Mouse (Mus musculus) embryonic facial prominence, embryonic 14.5 days (tissue): Measurements from ENCODE around the gene Ccnb2. TPM values are rescaled to one million over a fixed set of nuclear protein-coding genes. Genes with fewer than 3 reads are reported as not detected.
"Not testable (repeated sequence)": the region's sequence is repeated elsewhere in the genome, so short reads cannot be mapped to it uniquely, and the experiment has no call there.

Experiments
- ATAC-seq: fragments of 200-750 bp; cut with Nextera tagmentation; 2 replicates; pipeline ENCODE4 v1.8.0; 2017; ENCODE audit warnings: low read depth, moderate number of reproducible peaks, moderate TSS enrichment
- DNase-seq: peaks from one replicate; pipeline ENCODE4 v3.0.0-alpha.2; 2015; ENCODE audit warnings: low spot score
- H3K27ac ChIP-seq: fragments of 300-500 bp; sonication (generic); replicated peaks from 2 replicates; pipeline ENCODE4 v1.5.1; 2014; ENCODE audit warnings: low read depth, mild to moderate bottlenecking, low read length, moderate library complexity
- H3K27me3 ChIP-seq: fragments of 300-500 bp; sonication (generic); replicated peaks from 2 replicates; pipeline ENCODE4 v1.6.1; 2014; ENCODE audit warnings: low read length; ENCODE audit not compliant: control insufficient read depth, insufficient read depth
- H3K36me3 ChIP-seq: fragments of 300-500 bp; sonication (generic); 2 replicates; pipeline ENCODE4 v1.6.1; 2014; ENCODE audit warnings: low read length, mixed read lengths; ENCODE audit not compliant: control insufficient read depth, insufficient read depth
- H3K4me1 ChIP-seq: fragments of 300-500 bp; sonication (generic); 2 replicates; pipeline ENCODE4 v1.6.1; 2014; ENCODE audit warnings: antibody characterized with exemption, low read length; ENCODE audit not compliant: control insufficient read depth, insufficient read depth
- H3K4me2 ChIP-seq: fragments of 300-500 bp; sonication (generic); 2 replicates; pipeline ENCODE4 v1.6.1; 2014; ENCODE audit warnings: low read depth, mild to moderate bottlenecking, low read length, moderate library complexity, mixed read lengths
- H3K4me3 ChIP-seq: fragments of 300-500 bp; sonication (generic); 2 replicates; pipeline ENCODE4 v1.5.1; 2014; ENCODE audit warnings: low read depth, mild to moderate bottlenecking, low read length
- H3K9ac ChIP-seq: fragments of 300-500 bp; sonication (generic); 2 replicates; pipeline ENCODE4 v1.6.1; 2014; ENCODE audit warnings: low read depth, mild to moderate bottlenecking, low read length, moderate library complexity, mixed read lengths
- H3K9me3 ChIP-seq: fragments of 300-500 bp; sonication (generic); 2 replicates; pipeline ENCODE4 v1.6.1; 2016; ENCODE audit warnings: low read length; ENCODE audit not compliant: control insufficient read depth
- WGBS: fragments of 180-500 bp; shearing (Covaris S2); extraction: QIAGEN DNeasy Blood & Tissue Kit; methylation state at CpG from one replicate; pipeline ENCODE4 v1.1.7; 2014; 5-methylcytosine and 5-hydroxymethylcytosine counted together
- polyA plus RNA-seq: library from polyadenylated mRNA; unstranded; fragments of >200 nt; fragmentation: Nextera tagmentation; extraction: Ambion mirVana; gene quantifications from 2 replicates; pipeline ENCODE4 v1.2.1, GENCODE M21; 2014

The Ccnb2 gene
- polyA plus RNA-seq: 123 and 153 TPM in 2 replicates

DNA sequence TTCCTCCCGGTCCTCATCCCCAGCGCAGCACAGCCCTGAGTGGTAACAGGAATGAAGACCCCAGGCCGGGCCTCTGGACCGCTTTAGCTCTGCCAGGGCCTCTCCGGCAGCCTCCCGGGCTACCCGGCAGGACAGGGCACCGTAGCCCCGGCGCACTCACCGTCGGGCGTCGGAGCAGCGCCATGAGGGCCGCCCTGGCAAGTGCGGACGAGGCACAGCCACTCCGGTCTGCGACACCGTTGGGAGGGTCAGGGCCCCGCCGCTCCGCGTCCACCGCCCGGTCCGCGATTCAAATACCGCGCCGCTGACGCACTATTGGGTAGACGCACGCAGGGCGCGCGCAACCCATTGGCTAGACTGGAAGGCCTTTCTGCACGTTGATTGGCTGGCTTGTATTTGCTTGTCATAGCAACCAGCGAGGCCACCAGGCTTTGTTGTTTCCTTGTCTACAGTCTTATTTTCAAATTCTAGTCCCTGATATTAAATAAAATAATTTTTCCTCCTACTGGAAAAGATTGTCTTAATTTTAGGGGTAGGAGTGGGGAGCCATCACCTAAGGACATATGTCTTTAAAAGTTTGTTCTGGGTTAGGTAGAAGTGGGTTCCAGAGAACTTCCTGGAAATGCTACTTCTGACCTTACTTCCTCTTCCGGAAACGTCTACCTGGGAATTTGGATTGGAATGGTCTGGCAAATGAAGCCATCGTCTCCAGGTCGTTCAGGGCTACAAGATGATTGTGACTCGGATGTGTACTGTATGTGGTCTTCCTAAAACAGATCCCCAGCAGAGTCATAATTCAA is at the start of gene Ccnb2:
TSS of gene Ccnb2 (minus strand) at position 291 of the 800 bp plus-strand sequence.
- 4% methylated on average over 33 of the region's 45 CpGs for WGBS
- Histone ChIP-seq H3K9me3 (no peaks in the 10 kb centered on the region), H3K4me1 (peaks cover 5% of the 10 kb centered on the region; the same call in 1 of the 2 replicates), H3K27me3 (no peaks in the 10 kb centered on the region), H3K27ac (peak within 1 kb of the TSS; percentile 66; the same call in 1 of the 2 replicates), H3K4me3 (peak within 1 kb of the TSS; percentile 62), H3K9ac (peak within 1 kb of the TSS; percentile 74), H3K4me2 (peak within 1 kb of the TSS; percentile 87), H3K36me3 (peaks cover 46% of the 10 kb centered on the region)
- peak; percentile 98 for DNase-seq
- peak; percentile 97 for ATAC-seq

- not testable (repeated sequence) for H3K9ac ChIP-seq, H3K4me1 ChIP-seq, H3K4me3 ChIP-seq, H3K9me3 ChIP-seq, DNase-seq, ATAC-seq, H3K27me3 ChIP-seq, H3K27ac ChIP-seq, H3K4me2 ChIP-seq
- peaks cover 29% of the 10 kb centered on the region for H3K36me3 ChIP-seq
- WGBS: 97% methylated on average over 13 of the region's 13 CpGs
Measured at GRCm38 (mm10) chr9:70463091-70463490, 41.7 kb upstream of the Ccnb2 start.

GRCm38 (mm10) chr9:70452371-70452770 is 31.0 kb upstream of the Ccnb2 start:
- H3K4me1 ChIP-seq: no peaks in the 10 kb centered on the region
- H3K9me3 ChIP-seq: no peaks in the 10 kb centered on the region
- no peaks in the 10 kb centered on the region for H3K27me3 ChIP-seq
- H3K9ac ChIP-seq: no peak overlapping the region
- DNase-seq: no peak
- ATAC-seq: no peak
- H3K4me2 ChIP-seq: no peak overlapping the region
- 93% methylated on average over 2 of the region's 2 CpGs for WGBS
- H3K4me3 ChIP-seq: no peak overlapping the region
- H3K36me3 ChIP-seq: peaks cover 79% of the 10 kb centered on the region
- no peak overlapping the region for H3K27ac ChIP-seq

- H3K36me3 ChIP-seq: peaks cover 73% of the 10 kb centered on the region
- H3K27me3 ChIP-seq: no peaks in the 10 kb centered on the region
- H3K27ac ChIP-seq: no peak overlapping the region
- ATAC-seq: no peak
- no peak overlapping the region for H3K4me2 ChIP-seq
- H3K4me1 ChIP-seq: no peaks in the 10 kb centered on the region
- 93% methylated on average over 5 of the region's 5 CpGs for WGBS
- DNase-seq: no peak
- no peaks in the 10 kb centered on the region for H3K9me3 ChIP-seq
- no peak overlapping the region for H3K4me3 ChIP-seq
- H3K9ac ChIP-seq: no peak overlapping the region
Measured at GRCm38 (mm10) chr9:70449072-70449471, 27.7 kb upstream of the Ccnb2 start.

- Histone ChIP-seq H3K36me3 (peaks cover 80% of the 10 kb centered on the region), H3K27ac (no peak overlapping the region)
Measured at GRCm38 (mm10) chr9:70439959-70440358, 18.6 kb upstream of the Ccnb2 start.

GRCm38 (mm10) chr9:70422661-70423060 is 1.3 kb upstream of the Ccnb2 start:
- WGBS: 95% methylated on average over 2 of the region's 2 CpGs
- Histone ChIP-seq H3K4me3 (no peak overlapping the region), H3K9ac (no peak overlapping the region), H3K27ac (no peak overlapping the region), H3K9me3 (no peaks in the 10 kb centered on the region), H3K4me2 (no peak overlapping the region), H3K27me3 (no peaks in the 10 kb centered on the region), H3K36me3 (peaks cover 48% of the 10 kb centered on the region), H3K4me1 (peaks cover 5% of the 10 kb centered on the region; the same call in 1 of the 2 replicates)
- no peak for DNase-seq
- no peak for ATAC-seq

More at GRCm38 (mm10) chr9:70439959-70440358, 18.6 kb upstream of the Ccnb2 start:
- no peak overlapping the region for H3K4me3 ChIP-seq
- no peaks in the 10 kb centered on the region for H3K4me1 ChIP-seq
- WGBS: 96% methylated on average over 4 of the region's 4 CpGs
- no peak for DNase-seq
- H3K4me2 ChIP-seq: no peak overlapping the region
- H3K27me3 ChIP-seq: no peaks in the 10 kb centered on the region
- ATAC-seq: no peak
- no peak overlapping the region for H3K9ac ChIP-seq
- no peaks in the 10 kb centered on the region for H3K9me3 ChIP-seq

GRCm38 (mm10) chr9:70416412-70416811 is 4.9 kb downstream of the Ccnb2 start:
- 81% methylated on average over 3 of the region's 3 CpGs for WGBS

DNA sequence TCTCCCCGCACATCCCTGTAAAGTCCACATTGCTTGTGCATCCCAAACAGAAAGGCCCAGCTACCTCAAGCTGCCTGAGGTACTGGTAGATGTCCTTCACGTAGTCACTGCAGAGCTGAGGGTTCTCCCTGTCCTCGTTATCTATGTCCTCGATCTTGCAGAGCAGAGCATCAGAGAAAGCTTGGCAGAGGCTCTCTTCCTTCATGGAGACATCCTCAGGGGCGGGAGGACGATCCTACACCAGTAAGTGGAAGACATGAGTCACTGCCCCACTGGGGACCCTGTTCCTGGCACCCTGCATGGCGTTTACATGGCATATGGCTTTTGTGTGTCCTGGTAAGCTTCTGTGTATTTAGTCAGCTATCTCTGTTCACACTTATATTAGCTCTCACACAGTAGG is 8.3 kb downstream of the Ccnb2 start:
- WGBS: 93% methylated on average over 7 of the region's 7 CpGs
- no peak overlapping the region for H3K4me3 ChIP-seq
- ATAC-seq (no peak), DNase-seq (no peak)
- H3K9ac ChIP-seq: no peak overlapping the region
- peaks cover 94% of the 10 kb centered on the region for H3K36me3 ChIP-seq
- H3K9me3 ChIP-seq: no peaks in the 10 kb centered on the region
- no peaks in the 10 kb centered on the region for H3K27me3 ChIP-seq
- no peak overlapping the region for H3K4me2 ChIP-seq
- H3K27ac ChIP-seq: no peak overlapping the region
- no peaks in the 10 kb centered on the region for H3K4me1 ChIP-seq

More at GRCm38 (mm10) chr9:70416412-70416811, 4.9 kb downstream of the Ccnb2 start:
- Histone ChIP-seq H3K4me1 (no peaks in the 10 kb centered on the region), H3K9ac (no peak overlapping the region), H3K4me2 (no peak overlapping the region), H3K36me3 (peaks cover 70% of the 10 kb centered on the region), H3K4me3 (no peak overlapping the region), H3K9me3 (no peaks in the 10 kb centered on the region), H3K27ac (no peak overlapping the region), H3K27me3 (no peaks in the 10 kb centered on the region)
- DNase-seq: no peak
- no peak for ATAC-seq

DNA sequence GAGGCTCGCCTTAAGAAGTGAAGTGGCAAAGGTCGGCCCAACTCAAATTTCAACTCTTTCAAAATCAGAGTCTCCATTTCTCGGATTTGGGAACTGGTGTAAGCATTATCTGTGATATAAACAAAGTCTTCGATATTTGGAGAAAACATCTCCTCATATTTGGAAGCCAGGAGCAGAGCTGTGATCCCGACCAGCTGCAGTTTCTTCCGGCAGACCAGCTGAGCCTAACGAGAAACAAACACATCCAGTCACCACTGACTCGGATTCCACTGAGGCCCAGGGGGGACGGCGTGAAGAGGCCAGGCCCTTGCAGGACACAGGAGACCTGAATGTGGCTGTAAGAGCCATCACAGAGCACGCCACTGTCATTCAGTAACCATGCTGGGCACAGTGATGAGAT is 10.7 kb downstream of the Ccnb2 start:
- 51% methylated on average over 11 of the region's 11 CpGs for WGBS
- H3K27ac ChIP-seq: no peak overlapping the region
- H3K9ac ChIP-seq: no peak overlapping the region
- H3K4me3 ChIP-seq: no peak overlapping the region
- no peak overlapping the region for H3K4me2 ChIP-seq
- H3K36me3 ChIP-seq: peaks cover 92% of the 10 kb centered on the region
- DNase-seq (no peak), ATAC-seq (no peak)
- H3K27me3 ChIP-seq: no peaks in the 10 kb centered on the region
- no peaks in the 10 kb centered on the region for H3K4me1 ChIP-seq
- H3K9me3 ChIP-seq: no peaks in the 10 kb centered on the region
